ENCODE assay signal across 8 mouse cellular contexts in the genomic region with DNA sequence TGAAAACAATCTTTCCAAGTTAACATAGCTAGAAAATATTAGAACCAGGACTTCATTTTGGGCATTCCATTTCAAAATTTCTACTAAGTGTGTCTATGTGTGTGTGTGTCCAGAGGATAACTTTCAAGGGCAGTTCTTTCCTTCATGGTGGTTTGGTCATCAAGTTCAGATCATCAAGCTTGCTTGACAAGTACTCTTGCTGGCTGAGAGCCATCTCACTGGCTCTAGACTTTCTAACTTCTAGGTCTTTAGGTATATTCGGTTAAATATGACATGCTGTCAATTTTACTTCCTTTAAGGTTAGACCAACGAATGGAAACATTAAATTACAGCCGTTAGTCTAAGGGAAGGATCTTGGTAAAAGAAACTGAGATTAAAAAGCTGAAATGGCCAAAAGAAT. TPM values are rescaled to one million over a fixed set of nuclear protein-coding genes. Genes with fewer than 3 reads are reported as not detected.
DNase-seq lines count a peak whose midpoint lies in the region; ATAC-seq and TF ChIP-seq lines count a peak whose summit lies in the region.

No protein-coding gene starts in this region.

- dilution Hi-C loops in CH12.LX (cut with MboI; ENCODE audit: extremely low pct_ligation_motif_present, extremely low pct_unique_long_range_greater_than_20kb, low sequenced_read_pairs): no loop called here

- H3K4me1 ChIP-seq in heart, embryonic 11.5 days (ENCODE audit: control insufficient read depth, insufficient read depth, low read length): no peaks in the 10 kb centered on the region
- peaks cover 4 to 36% of the 10 kb centered on the region in 2 experiments; a peak in 3 of 4 replicates for H3K4me1 ChIP-seq in CH12.LX (ENCODE audit: control insufficient read depth in 1 of 2, insufficient read depth in 2 of 2)
- no peaks in the 10 kb centered on the region for H3K4me1 ChIP-seq in forebrain, embryonic 11.5 days (replicated peaks; ENCODE audit: control insufficient read depth, insufficient read depth, low read length)
- peaks cover 29% of the 10 kb centered on the region for H3K4me1 ChIP-seq in liver, embryonic 13.5 days (replicated peaks)

- ATAC-seq in heart, embryonic 11.5 days (replicated peaks; ENCODE audit: insufficient number of reproducible peaks, low FRiP score, low TSS enrichment): no peak
- ATAC-seq in forebrain, embryonic 11.5 days (replicated peaks; ENCODE audit: low FRiP score): no peak
- ATAC-seq in liver, embryonic 13.5 days (ENCODE audit: low read depth): no peak

- TF ChIP-seq EP300 in CH12.LX (IDR thresholded peaks at IDR 0.05; ENCODE audit: low read length): peak; percentile 12; the same call in 1 of the 2 replicates

- H3K79me2 ChIP-seq in CH12.LX (replicated peaks; ENCODE audit: control insufficient read depth, extremely low read depth, insufficient read depth, poor library complexity, severe bottlenecking): peaks cover 18% of the 10 kb centered on the region

- WGBS in heart, embryonic 11.5 days (ENCODE audit: insufficient replicate concordance): 24% methylated on average over 3 of the region's 3 CpGs
- WGBS in forebrain, embryonic 11.5 days: 37% methylated on average over 3 of the region's 3 CpGs
- WGBS in liver, embryonic 13.5 days (ENCODE audit: insufficient replicate concordance): 11% methylated on average over 3 of the region's 3 CpGs

- H3K9me3 ChIP-seq in heart, embryonic 11.5 days (replicated peaks; ENCODE audit: control insufficient read depth, low read length): no peaks in the 10 kb centered on the region
- no peaks in the 10 kb centered on the region for H3K9me3 ChIP-seq in CH12.LX (replicated peaks; ENCODE audit: low read length)
- no peaks in the 10 kb centered on the region for H3K9me3 ChIP-seq in forebrain, embryonic 11.5 days (ENCODE audit: control insufficient read depth, low read length)
- no peaks in the 10 kb centered on the region for H3K9me3 ChIP-seq in liver, embryonic 13.5 days (replicated peaks)

- no peak overlapping the region for H3K9ac ChIP-seq in heart, embryonic 11.5 days (ENCODE audit: low read depth, low read length)
- peak overlapping the region; percentile 57 for H3K9ac ChIP-seq in CH12.LX (ENCODE audit: insufficient read depth, low read depth)
- H3K9ac ChIP-seq in forebrain, embryonic 11.5 days (ENCODE audit: low read length): no peak overlapping the region
- H3K9ac ChIP-seq in liver, embryonic 13.5 days: peak overlapping the region; percentile 91; the same call in 1 of the 2 replicates

- DNase-seq in heart, adult 8-10 months (ENCODE audit: low spot score): no peak
- no peak for DNase-seq in CH12.LX (ENCODE audit: extremely low read depth)
- DNase-seq in forebrain, embryonic 11.5 days (ENCODE audit: low spot score): no peak
- DNase-seq in liver, embryonic 13.5 days: no peak
- no peak for DNase-seq in urinary bladder, adult 2 months (ENCODE audit: low spot score)
- no peak for DNase-seq in urinary bladder, postnatal 36 days (ENCODE audit: low spot score in 2 of 2)
- no peak for DNase-seq in layer of hippocampus, postnatal 10 days (ENCODE audit: low spot score in 2 of 2)

- TF ChIP-seq POLR2A in CH12.LX (IDR thresholded peaks at IDR 0.05; ENCODE audit: low read depth, low read length): no peak

- peak overlapping the region; percentile 93 for H3K4me3 ChIP-seq in heart, embryonic 11.5 days (ENCODE audit: low read depth, low read length)
- H3K4me3 ChIP-seq in CH12.LX (replicated peaks in 1 of 3; ENCODE audit: low read depth in 2 of 3, low read length in 2 of 3, poor library complexity in 1 of 3): peak overlapping the region; percentile 61 to 86 (median 63)
- H3K4me3 ChIP-seq in forebrain, embryonic 11.5 days (ENCODE audit: low read depth, low read length): peak overlapping the region; percentile 86
- H3K4me3 ChIP-seq in liver, embryonic 13.5 days (replicated peaks): peak overlapping the region; percentile 94

- no peak for TF ChIP-seq CTCF in CH12.LX (conservative IDR thresholded peaks at IDR 0.05 in 1 of 2, IDR thresholded peaks at IDR 0.05 in 1 of 2; ENCODE audit: low read depth in 2 of 2, low read length in 2 of 2)

- no peak overlapping the region for H3K27ac ChIP-seq in heart, embryonic 11.5 days (ENCODE audit: low read depth, low read length)
- no peak overlapping the region for H3K27ac ChIP-seq in CH12.LX (ENCODE audit: insufficient read depth, low read depth)
- no peak overlapping the region for H3K27ac ChIP-seq in forebrain, embryonic 11.5 days (ENCODE audit: low read depth, low read length)
- H3K27ac ChIP-seq in liver, embryonic 13.5 days: no peak overlapping the region

- no peaks in the 10 kb centered on the region for H3K27me3 ChIP-seq in heart, embryonic 11.5 days (ENCODE audit: control insufficient read depth, insufficient read depth, low read length)
- H3K27me3 ChIP-seq in CH12.LX (replicated peaks): no peaks in the 10 kb centered on the region
- no peaks in the 10 kb centered on the region for H3K27me3 ChIP-seq in forebrain, embryonic 11.5 days (ENCODE audit: control insufficient read depth, insufficient read depth, low read length)
- no peaks in the 10 kb centered on the region for H3K27me3 ChIP-seq in liver, embryonic 13.5 days

- H3K4me2 ChIP-seq in heart, embryonic 11.5 days: peak overlapping the region; percentile 60
- peak overlapping the region; percentile 75 for H3K4me2 ChIP-seq in CH12.LX (ENCODE audit: insufficient read depth, low read depth, poor library complexity, severe bottlenecking)
- peak overlapping the region; percentile 65; the same call in 1 of the 2 replicates for H3K4me2 ChIP-seq in forebrain, embryonic 11.5 days (ENCODE audit: low read depth, low read length, severe bottlenecking)
- H3K4me2 ChIP-seq in liver, embryonic 13.5 days: peak overlapping the region; percentile 96

- in situ Hi-C loops in CH12.LX (cut with MboI; ENCODE audit: low pct_ligation_motif_present, low pct_unique_long_range_greater_than_20kb, low sequenced_read_pairs): no loop called here

- no peaks in the 10 kb centered on the region for H3K36me3 ChIP-seq in heart, embryonic 11.5 days (ENCODE audit: control insufficient read depth, insufficient read depth, low read length)
- H3K36me3 ChIP-seq in CH12.LX (replicated peaks in 1 of 2; ENCODE audit: control insufficient read depth in 1 of 2, insufficient read depth in 1 of 2, low read length in 1 of 2): peaks cover 0 to 3% of the 10 kb centered on the region in 2 experiments
- H3K36me3 ChIP-seq in forebrain, embryonic 11.5 days (ENCODE audit: control insufficient read depth, insufficient read depth, low read length): no peaks in the 10 kb centered on the region
- H3K36me3 ChIP-seq in liver, embryonic 13.5 days: no peaks in the 10 kb centered on the region

- TF ChIP-seq RAD21 in CH12.LX (IDR thresholded peaks at IDR 0.05; ENCODE audit: low read depth, low read length): no peak

TF ChIP-seq in CH12.LX, 34 proteins besides CTCF, POLR2A, EP300 and RAD21:
- TF ChIP-seq ZMIZ1 (IDR thresholded peaks at IDR 0.05; ENCODE audit: low read depth, low read length): no peak
- no peak for TF ChIP-seq RCOR1 (conservative IDR thresholded peaks at IDR 0.05; ENCODE audit: low read depth, low read length)
- no peak for TF ChIP-seq ZKSCAN1 (IDR thresholded peaks at IDR 0.05; ENCODE audit: borderline replicate concordance, low read depth, low read length)
- no peak for TF ChIP-seq MAFK (IDR thresholded peaks at IDR 0.05; ENCODE audit: insufficient replicate concordance, low read length)
- TF ChIP-seq MAZ (IDR thresholded peaks at IDR 0.05; ENCODE audit: low read depth, low read length): 0 out of 2 replicates have a peak, but pooled peaks have one; percentile 42
- TF ChIP-seq IRF4 (IDR thresholded peaks at IDR 0.05; ENCODE audit: low read depth, low read length): no peak; the same call in 1 of the 2 replicates
- TF ChIP-seq MXI1 (IDR thresholded peaks at IDR 0.05; ENCODE audit: low read depth, low read length): 0 out of 2 replicates have a peak, but pooled peaks have one; percentile 13

RNA-seq across cellular contexts. Expression of gene Uhrf1bp1l, which starts 0.5 kb away (rescaled TPM):
- polyA plus RNA-seq in heart, embryonic 11.5 days (2014; fragmentation: Nextera tagmentation; extraction: Ambion mirVana): 21.3 and 22.9 TPM in 2 replicates
- 10 to 100 TPM; 23.9 to 28.9 (median 27.7) TPM for total RNA-seq in heart, adult 8-10 months (2022)
- total RNA-seq in CH12.LX (2012; rRNA removed) (31.5 and 40.1 TPM in 2 replicates), CH12.LX (2014; rRNA removed) (18.8 and 19.6 TPM in 2 replicates)
- 26.5 and 27.9 TPM in 2 replicates for polyA plus RNA-seq in CH12.LX (2012; ENCODE audit: insufficient read length, low read depth)
- 32.4 and 39.2 TPM in 2 replicates for polyA plus RNA-seq in forebrain, embryonic 11.5 days (2014; fragmentation: Nextera tagmentation; extraction: Ambion mirVana)
- 10.5 and 15.1 TPM in 2 replicates for polyA plus RNA-seq in liver, embryonic 13.5 days (2015; fragmentation: Nextera tagmentation; extraction: Ambion mirVana)
- 42.7 and 43.8 TPM in 2 replicates for polyA plus RNA-seq in urinary bladder, adult 2 months (2012; rRNA removed)
- total RNA-seq in layer of hippocampus, postnatal 10 days (2021): 10 to 100 TPM; 81.1 to 81.4 TPM

RNA-seq across cellular contexts. Expression of gene Actr6, which starts 12.2 kb away (rescaled TPM):
- 28.2 and 29.6 TPM in 2 replicates for polyA plus RNA-seq in heart, embryonic 11.5 days (2014; fragmentation: Nextera tagmentation; extraction: Ambion mirVana)
- 10 to 100 TPM; 11.1 to 13.7 (median 12.9) TPM for total RNA-seq in heart, adult 8-10 months (2022)
- 11.7 and 14.6 TPM in 2 replicates for total RNA-seq in CH12.LX (2012; rRNA removed)
- 48.4 and 50.5 TPM in 2 replicates for total RNA-seq in CH12.LX (2014; rRNA removed)
- polyA plus RNA-seq in CH12.LX (2012; ENCODE audit: insufficient read length, low read depth): 18.0 and 21.4 TPM in 2 replicates
- 34.9 and 39.9 TPM in 2 replicates for polyA plus RNA-seq in forebrain, embryonic 11.5 days (2014; fragmentation: Nextera tagmentation; extraction: Ambion mirVana)
- polyA plus RNA-seq in liver, embryonic 13.5 days (2015; fragmentation: Nextera tagmentation; extraction: Ambion mirVana): 18.1 and 24.1 TPM in 2 replicates
- 12.0 and 14.4 TPM in 2 replicates for polyA plus RNA-seq in urinary bladder, adult 2 months (2012; rRNA removed)
- 10 to 100 TPM; 24.9 to 25.7 TPM for total RNA-seq in layer of hippocampus, postnatal 10 days (2021)

RNA-seq across cellular contexts. Expression of gene Scyl2, which starts 58.3 kb away (rescaled TPM):
- 9.1 and 10.2 TPM in 2 replicates for polyA plus RNA-seq in heart, embryonic 11.5 days (2014; fragmentation: Nextera tagmentation; extraction: Ambion mirVana)
- 10 to 100 TPM; 13.7 to 18.6 (median 17.9) TPM for total RNA-seq in heart, adult 8-10 months (2022)
- total RNA-seq in CH12.LX (2012; rRNA removed) (14.1 and 15.1 TPM in 2 replicates), CH12.LX (2014; rRNA removed) (17.4 and 19.5 TPM in 2 replicates)
- polyA plus RNA-seq in CH12.LX (2012; ENCODE audit: insufficient read length, low read depth): 15.5 and 17.2 TPM in 2 replicates
- 13.1 and 13.9 TPM in 2 replicates for polyA plus RNA-seq in forebrain, embryonic 11.5 days (2014; fragmentation: Nextera tagmentation; extraction: Ambion mirVana)
- 4.3 and 5.1 TPM in 2 replicates for polyA plus RNA-seq in liver, embryonic 13.5 days (2015; fragmentation: Nextera tagmentation; extraction: Ambion mirVana)
- polyA plus RNA-seq in urinary bladder, adult 2 months (2012; rRNA removed): 26.2 and 27.9 TPM in 2 replicates
- total RNA-seq in layer of hippocampus, postnatal 10 days (2021): 10 to 100 TPM; 30.8 to 34.4 TPM

Comparison
In these comparisons a context has a peak if more than half of its experiments do, and no peak if none do; other contexts are left out.
1. H3K9ac ChIP-seq: peak in CH12.LX (single experiment) and liver, embryonic 13.5 days (single experiment); none in heart, embryonic 11.5 days (single experiment) and forebrain, embryonic 11.5 days (single experiment).
2. Peak in every context shown above with its lines, with median percentiles within 50 percentile points of each other: H3K4me2 ChIP-seq and H3K4me3 ChIP-seq.